Mouse (Mus musculus) erythroblast, embryonic 14.5 days (primary cell): ENCODE data around the gene Cd72.

ENCODE experiments used
- GATA1 ChIP-seq: IDR thresholded peaks from 2 replicates; pipeline ENCODE4 v1.6.1; 2012; ENCODE audit warnings: low read length, inconsistent platforms, mixed read lengths
- TAL1 ChIP-seq: IDR thresholded peaks from 3 replicates; pipeline ENCODE4 v1.6.1; 2012; ENCODE audit warnings: low read length, inconsistent platforms, mixed read lengths

DNA sequence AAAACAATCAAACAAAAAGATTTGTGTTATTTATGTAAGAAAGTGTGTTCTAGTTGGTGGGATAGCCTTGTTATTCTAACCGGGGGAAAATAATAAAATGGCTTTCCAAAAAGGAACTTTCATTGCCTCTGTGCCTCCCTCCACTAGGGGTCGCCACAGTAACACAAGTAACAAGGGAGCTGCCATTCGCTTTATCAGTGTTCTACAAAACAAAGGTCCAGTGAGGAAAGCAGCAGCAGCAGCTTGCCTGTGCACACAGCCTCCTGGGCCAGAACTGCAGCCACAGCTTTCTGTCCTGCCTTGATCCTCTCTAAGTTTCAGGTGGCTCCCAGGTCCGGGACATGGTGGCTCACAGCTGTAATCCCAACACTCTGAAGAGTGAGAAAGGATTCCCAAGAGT, 22.7 kb downstream of the Cd72 start:
- no peak for TF ChIP-seq TAL1
- no peak for TF ChIP-seq GATA1
